In the genomic region with DNA sequence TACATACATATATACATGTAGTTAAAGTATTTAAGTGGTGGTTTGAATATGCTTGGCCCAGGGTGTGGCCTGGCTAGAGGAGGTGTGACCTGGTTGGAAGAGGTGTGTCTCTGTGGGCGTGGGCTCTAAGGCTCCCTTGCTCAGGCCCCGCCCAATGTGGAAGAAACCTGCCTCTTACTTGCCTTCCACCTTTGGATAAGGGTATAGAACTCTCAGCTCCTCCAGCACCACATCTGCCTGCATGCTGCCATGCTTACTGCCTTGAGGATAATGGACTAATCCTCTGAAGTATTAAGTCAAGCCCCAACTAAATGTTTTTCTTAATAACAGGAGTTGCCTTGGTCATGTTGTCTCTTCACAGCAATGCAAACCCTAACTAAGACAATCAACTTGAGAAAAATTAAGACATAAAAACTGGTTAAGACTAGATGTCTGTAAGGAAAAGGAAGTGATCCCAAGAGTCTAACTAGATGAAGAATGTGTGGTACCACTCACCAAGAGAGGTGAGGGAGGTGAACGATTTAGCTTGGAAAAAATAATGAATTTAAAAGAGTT, we compare ENCODE assay signal across 22 mouse cellular contexts. TPM values are rescaled to one million over a fixed set of nuclear protein-coding genes. Genes with fewer than 3 reads are reported as not detected.
A peak's percentile ranks its signal among the peaks of the same experiment; 100 is the strongest.
DNase-seq lines count a peak whose midpoint lies in the region; ATAC-seq and TF ChIP-seq lines count a peak whose summit lies in the region.
"Had no signal": no experiment of that assay in that cellular context is flagged by ENCODE, and none has a peak within 500 bp of the region (broad histone marks: within the 10 kb centered on the region; RNA-seq: fewer than 3 reads in every experiment).

No protein-coding gene starts in this region.

- no peak for TF ChIP-seq CTCF in ES-Bruce4 (IDR thresholded peaks at IDR 0.05; ENCODE audit: low read depth, low read length)

- no peak for TF ChIP-seq EP300 in ES-Bruce4 (IDR thresholded peaks at IDR 0.05; ENCODE audit: insufficient read depth, low read depth, low read length)

- no peaks in the 10 kb centered on the region for H3K9me3 ChIP-seq in ES-Bruce4 (replicated peaks; ENCODE audit: control insufficient read depth, insufficient read depth, low read length, poor library complexity, severe bottlenecking)
- no peaks in the 10 kb centered on the region for H3K9me3 ChIP-seq in hindbrain, embryonic 11.5 days (ENCODE audit: control insufficient read depth, low read length)
- H3K9me3 ChIP-seq: heart, embryonic 13.5 days; limb, embryonic 15.5 days; midbrain, embryonic 13.5 days had no signal

- H3K4me3 ChIP-seq in ES-Bruce4 (ENCODE audit: low read depth, low read length), result no peak overlapping the region
- H3K4me3 ChIP-seq in hindbrain, embryonic 11.5 days (ENCODE audit: low read depth, low read length), result no peak overlapping the region
- H3K4me3 ChIP-seq: heart, embryonic 13.5 days; limb, embryonic 15.5 days; midbrain, embryonic 13.5 days had no signal

- no peak overlapping the region for H3K9ac ChIP-seq in ES-Bruce4 (ENCODE audit: low read depth, poor library complexity, severe bottlenecking)
- H3K9ac ChIP-seq in hindbrain, embryonic 11.5 days (ENCODE audit: low read depth, low read length), result no peak overlapping the region
- H3K9ac ChIP-seq: heart, embryonic 13.5 days; hindbrain, embryonic 14.5 days; limb, embryonic 15.5 days; midbrain, embryonic 13.5 days had no signal

- peak; percentile 94 for ATAC-seq in erythroblast, adult 5-6 weeks (replicated peaks; ENCODE audit: low FRiP score, poor library complexity, severe bottlenecking)
- 0 out of 2 replicates have a peak, but pooled peaks have one; percentile 35 for ATAC-seq in megakaryocyte, adult 5-6 weeks (ENCODE audit: poor library complexity, severe bottlenecking)
- ATAC-seq in hindbrain, embryonic 11.5 days (ENCODE audit: low FRiP score), result no peak
- ATAC-seq: forebrain, embryonic 16.5 days; inflammation-experienced regulatory T-cells, adult 6 months; midbrain, embryonic 13.5 days had no signal

- TF ChIP-seq POLR2A in ES-Bruce4 (IDR thresholded peaks at IDR 0.05; ENCODE audit: insufficient read depth, low read length), result no peak

- no peaks in the 10 kb centered on the region for H3K27me3 ChIP-seq in ES-Bruce4 (ENCODE audit: control insufficient read depth, insufficient read depth, low read length, poor library complexity, severe bottlenecking)
- no peaks in the 10 kb centered on the region for H3K27me3 ChIP-seq in hindbrain, embryonic 11.5 days (ENCODE audit: control insufficient read depth, insufficient read depth, low read length)
- H3K27me3 ChIP-seq: heart, embryonic 13.5 days; limb, embryonic 15.5 days; midbrain, embryonic 13.5 days had no signal

- H3K36me3 ChIP-seq in ES-Bruce4 (ENCODE audit: control insufficient read depth, insufficient read depth, low read length, poor library complexity, severe bottlenecking), result peaks cover 91% of the 10 kb centered on the region
- H3K36me3 ChIP-seq in hindbrain, embryonic 11.5 days (ENCODE audit: control insufficient read depth, insufficient read depth, low read length), result peaks cover 22% of the 10 kb centered on the region

- no peaks in the 10 kb centered on the region for H3K4me1 ChIP-seq in ES-Bruce4 (ENCODE audit: control insufficient read depth, insufficient read depth, low read length)
- no peaks in the 10 kb centered on the region for H3K4me1 ChIP-seq in hindbrain, embryonic 11.5 days (replicated peaks; ENCODE audit: control insufficient read depth, insufficient read depth, low read length)
- H3K4me1 ChIP-seq: heart, embryonic 13.5 days; limb, embryonic 15.5 days; midbrain, embryonic 13.5 days had no signal

- no peak overlapping the region for H3K4me2 ChIP-seq in hindbrain, embryonic 11.5 days (replicated peaks; ENCODE audit: low read depth, low read length)
- H3K4me2 ChIP-seq: heart, embryonic 13.5 days; hindbrain, embryonic 14.5 days; limb, embryonic 15.5 days; midbrain, embryonic 13.5 days had no signal

- DNase-seq in ES-CJ7 (ENCODE audit: low read depth, low spot score), result peak; percentile 53
- no peak for DNase-seq in hindbrain, embryonic 11.5 days (ENCODE audit: low spot score)
- DNase-seq in kidney, postnatal 10 days, result no peak
- DNase-seq in urinary bladder, postnatal 14 days (ENCODE audit: low spot score), result no peak
- DNase-seq: adrenal gland, adult 2 months; cerebellum, adult 18-20 months; cerebellum, postnatal 14 days; gastrocnemius, postnatal 25 days; heart, adult 18-20 months; kidney, adult 2 months; left cerebral cortex, postnatal 4 days; right cerebral cortex, postnatal 14 days had no signal

- peak overlapping the region; percentile 83 for H3K27ac ChIP-seq in ES-Bruce4 (ENCODE audit: insufficient read depth, low read length)
- H3K27ac ChIP-seq in hindbrain, embryonic 11.5 days (ENCODE audit: low read depth, low read length), result no peak overlapping the region
- H3K27ac ChIP-seq: heart, embryonic 13.5 days; hindbrain, embryonic 14.5 days; kidney, postnatal 0 days; limb, embryonic 15.5 days; midbrain, embryonic 13.5 days had no signal

- 89% methylated on average over 3 of the region's 3 CpGs for WGBS in hindbrain, embryonic 11.5 days

RNA-seq across cellular contexts. Expression of gene Mdm2, which starts 12.9 kb away (rescaled TPM):
- 325 and 334 TPM in 2 replicates for polyA plus RNA-seq in ES-Bruce4 (2011; ENCODE audit: insufficient read depth, insufficient read length, low read depth, missing spikeins)
- total RNA-seq in erythroblast, adult 5-6 weeks (2015; ENCODE audit: low replicate concordance), result 29.8 and 38.7 TPM in 2 replicates
- total RNA-seq in erythroblast, adult 5-6 weeks (2017; ENCODE audit: low replicate concordance), result 28.7 and 41.1 TPM in 2 replicates
- 86.3 and 89.1 TPM in 2 replicates for total RNA-seq in megakaryocyte, adult 5-6 weeks (2015)
- total RNA-seq in megakaryocyte, adult 5-6 weeks (2017), result 80.3 and 117 TPM in 2 replicates
- 76.6 and 87.8 TPM in 2 replicates for polyA plus RNA-seq in hindbrain, embryonic 11.5 days (2014; fragmentation: Nextera tagmentation; extraction: Ambion mirVana)

RNA-seq across cellular contexts. Expression of gene Slc35e3, which starts 48.5 kb away (rescaled TPM):
- 19.7 and 25.0 TPM in 2 replicates for polyA plus RNA-seq in ES-Bruce4 (2011; ENCODE audit: insufficient read depth, insufficient read length, low read depth, missing spikeins)
- total RNA-seq in erythroblast, adult 5-6 weeks (2015; ENCODE audit: low replicate concordance), result 0.38 and 0.84 TPM in 2 replicates
- 0.43 and 1.1 TPM in 2 replicates for total RNA-seq in erythroblast, adult 5-6 weeks (2017; ENCODE audit: low replicate concordance)
- total RNA-seq in megakaryocyte, adult 5-6 weeks (2015), result 4.2 and 5.3 TPM in 2 replicates
- 5.3 and 7.8 TPM in 2 replicates for total RNA-seq in megakaryocyte, adult 5-6 weeks (2017)
- 18.2 and 20.3 TPM in 2 replicates for polyA plus RNA-seq in hindbrain, embryonic 11.5 days (2014; fragmentation: Nextera tagmentation; extraction: Ambion mirVana)
